Mouse (Mus musculus) kidney, postnatal 36 days (tissue): Measurements from ENCODE around the gene Fbxl14.

ENCODE experiments used
- DNase-seq, 2 experiments: peaks; one replicate each; pipeline ENCODE4 v3.0.0; 2021 to 2022; ENCODE audit warnings: mixed read lengths in 2 of 2

The Fbxl14 gene

DNA sequence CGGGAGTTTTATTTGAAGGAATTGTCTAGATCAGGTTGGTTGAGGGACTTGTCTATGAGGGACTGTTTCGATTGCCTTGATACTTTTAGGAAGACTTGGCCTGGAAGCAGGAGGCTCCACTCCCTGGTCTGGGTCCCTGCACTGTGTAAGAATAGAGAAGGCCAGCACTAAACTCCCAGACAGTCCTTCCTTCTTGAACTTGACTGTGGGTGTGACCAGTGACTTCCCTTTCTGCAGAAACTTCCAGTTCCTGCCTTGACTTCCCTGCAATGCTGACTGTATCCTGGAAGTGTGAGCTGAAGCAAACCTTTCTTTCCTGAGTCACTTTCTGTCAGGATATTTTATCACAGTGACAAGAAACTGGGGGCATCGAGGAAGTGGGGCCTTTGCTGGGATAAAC, 8.7 kb upstream of the Fbxl14 start:
- DNase-seq: no peak

DNA sequence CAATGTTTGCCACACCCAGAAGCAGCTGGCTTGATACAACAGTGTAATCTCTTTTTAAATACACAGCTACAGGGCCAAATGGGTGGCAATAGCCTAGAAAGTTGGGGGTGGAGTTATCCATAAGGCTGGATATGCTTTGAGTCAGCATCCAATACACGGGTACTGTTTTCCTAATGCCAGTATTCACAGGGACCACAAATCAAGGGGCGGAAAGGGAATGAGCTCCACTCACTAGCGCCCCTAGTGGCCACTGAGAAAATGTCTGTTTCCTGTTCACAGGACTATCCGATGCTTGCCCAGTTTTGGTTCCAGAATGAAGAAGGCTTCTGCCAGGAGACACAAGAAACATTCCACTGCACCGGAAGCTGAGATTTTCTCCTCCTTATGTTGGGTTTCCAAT, 7.3 kb upstream of the Fbxl14 start:
- DNase-seq: peak; percentile 75 to 88

DNA sequence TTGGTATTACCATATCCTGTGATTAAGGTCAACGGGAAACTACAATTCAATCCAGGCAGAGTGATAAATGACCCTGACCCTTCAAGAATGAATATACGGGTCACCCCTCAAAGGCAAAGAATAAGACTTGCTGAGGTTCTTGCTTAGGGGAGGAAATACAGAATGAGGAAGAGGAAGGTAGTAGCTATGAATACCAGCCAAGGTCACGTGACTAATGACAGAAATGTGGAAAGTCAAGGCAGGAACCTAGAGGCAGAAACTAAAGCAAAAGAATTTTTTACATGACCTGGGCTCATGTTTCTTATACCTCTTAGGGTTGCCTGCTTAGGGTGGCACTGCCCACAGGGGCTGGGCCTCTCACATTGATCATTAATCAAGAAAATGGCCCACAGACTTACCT, 6.8 kb upstream of the Fbxl14 start:
- DNase-seq: no peak

DNA sequence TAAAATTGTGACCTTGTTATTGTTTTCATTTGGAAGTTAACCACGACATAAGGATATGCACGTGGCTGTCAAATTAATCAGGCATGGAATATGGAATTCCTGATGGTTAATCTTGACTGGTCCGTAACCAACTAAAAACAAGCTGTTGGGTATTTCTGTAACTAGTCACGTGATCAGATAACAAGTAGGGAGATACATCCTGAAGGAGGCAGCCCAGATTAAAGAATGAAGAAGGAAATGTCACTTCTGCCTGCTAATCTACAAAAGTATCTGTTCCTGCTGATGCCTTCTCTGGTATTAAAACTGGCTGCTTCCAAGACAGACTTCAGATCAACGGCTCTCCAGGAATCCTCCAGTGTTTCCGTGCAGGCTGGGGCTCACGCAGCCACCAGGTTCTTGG, 6.0 kb upstream of the Fbxl14 start:
- DNase-seq: no peak

DNA sequence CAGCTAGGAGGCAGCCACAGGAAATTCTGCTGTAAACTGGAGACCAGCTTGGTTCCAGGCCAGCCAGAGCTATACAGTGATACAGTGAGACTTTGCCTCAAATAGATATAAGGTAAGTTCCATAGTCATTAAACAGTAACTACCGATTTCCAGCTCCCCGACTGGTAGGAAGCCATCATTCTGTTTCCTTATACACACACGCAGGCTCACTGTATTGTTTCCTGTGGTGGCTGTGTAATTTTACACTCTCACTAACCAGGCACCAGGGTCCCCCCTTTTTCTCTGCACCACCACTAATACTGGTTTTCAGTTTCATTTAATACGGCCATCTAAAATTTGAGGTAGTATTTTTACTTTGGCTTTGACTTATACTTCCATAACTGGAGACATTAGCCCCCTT, 5.5 kb upstream of the Fbxl14 start:
- DNase-seq: no peak

DNA sequence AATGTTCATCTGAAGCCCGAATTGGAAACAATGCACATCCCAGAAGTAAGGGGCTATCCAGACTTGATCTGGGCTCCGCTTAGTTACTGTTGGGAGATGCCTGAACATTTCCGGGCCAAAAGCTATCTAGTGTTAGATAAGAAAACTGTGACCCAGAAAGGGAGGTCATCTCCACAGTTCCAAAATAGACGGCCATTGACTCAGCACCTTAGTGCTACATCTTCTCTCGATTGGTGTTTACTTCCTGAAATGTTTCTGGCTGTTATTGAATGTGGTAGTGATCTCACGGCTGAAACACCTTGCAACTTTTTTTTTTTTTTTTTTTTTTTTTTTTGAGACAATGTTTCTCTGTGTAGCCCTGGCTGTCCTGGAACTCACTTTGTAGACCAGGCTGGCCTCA, 3.5 kb upstream of the Fbxl14 start:
- DNase-seq: no peak

DNA sequence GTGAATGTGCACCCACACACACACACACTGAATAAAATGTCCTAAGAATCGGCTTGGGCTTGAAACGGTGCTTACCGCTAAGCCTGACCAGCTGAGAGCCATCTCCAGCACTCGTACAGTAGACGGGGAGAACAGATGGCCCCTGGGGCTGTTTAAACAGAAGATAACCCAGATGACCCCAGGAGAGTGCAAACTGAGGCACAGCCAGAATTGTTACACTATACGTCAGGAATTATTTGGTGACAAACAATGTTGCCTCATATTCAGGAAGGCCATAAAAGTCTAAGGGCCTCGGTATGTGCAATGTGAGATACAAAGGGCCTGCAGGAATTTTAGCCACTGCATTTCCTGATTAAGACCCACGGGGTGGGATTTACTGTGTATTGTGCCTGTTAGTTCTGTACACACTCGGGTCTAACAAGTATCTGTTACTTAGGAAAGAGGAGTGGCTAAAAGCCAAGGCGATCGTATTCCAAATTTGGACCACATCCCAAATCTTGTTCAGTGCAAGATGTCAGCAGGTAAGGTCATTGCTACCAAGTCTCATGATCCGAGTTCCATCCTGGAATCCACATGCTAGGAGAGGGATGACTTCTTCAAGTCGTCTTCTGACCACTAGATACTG, 1.7 kb upstream of the Fbxl14 start:
- no peak for DNase-seq

DNA sequence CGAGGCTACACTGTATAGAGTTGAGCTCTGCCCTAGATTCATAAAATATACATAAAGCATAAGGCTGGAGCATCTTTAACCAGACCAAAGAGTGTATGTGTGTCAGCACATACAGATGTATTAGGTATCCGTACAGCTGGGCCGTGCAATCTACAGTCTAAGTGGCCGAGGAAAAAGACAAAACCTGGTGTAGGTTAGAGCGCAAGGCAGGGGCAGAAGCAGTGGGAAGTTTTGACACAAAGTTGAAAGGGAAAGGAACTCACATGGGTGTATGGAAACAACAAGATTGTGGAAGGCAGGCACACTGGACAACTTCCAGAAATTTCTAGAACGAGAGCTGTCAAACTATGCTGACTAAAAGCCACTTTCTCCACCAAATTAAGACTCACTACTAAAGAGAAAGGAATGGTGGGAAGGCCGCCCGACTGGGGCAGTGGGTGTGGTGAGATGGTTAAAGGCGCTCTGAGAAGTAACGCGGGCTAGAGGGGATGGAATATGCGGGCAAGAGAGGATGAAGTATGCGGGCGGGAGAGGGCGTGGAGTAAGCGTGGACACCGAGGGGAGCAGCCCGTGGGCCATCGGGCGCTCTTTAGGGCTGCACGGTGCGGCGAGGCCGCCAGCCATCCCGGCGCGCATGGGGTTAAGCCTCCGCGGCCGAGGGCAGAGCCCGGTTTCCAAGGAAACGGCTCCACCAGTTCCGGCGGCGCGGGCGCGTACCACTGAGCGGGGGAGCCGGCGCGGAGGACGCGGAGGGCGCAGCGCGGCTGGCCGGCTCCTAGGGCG, 717 bp upstream of the Fbxl14 start:
- DNase-seq: peak; percentile 85 to 92

DNA sequence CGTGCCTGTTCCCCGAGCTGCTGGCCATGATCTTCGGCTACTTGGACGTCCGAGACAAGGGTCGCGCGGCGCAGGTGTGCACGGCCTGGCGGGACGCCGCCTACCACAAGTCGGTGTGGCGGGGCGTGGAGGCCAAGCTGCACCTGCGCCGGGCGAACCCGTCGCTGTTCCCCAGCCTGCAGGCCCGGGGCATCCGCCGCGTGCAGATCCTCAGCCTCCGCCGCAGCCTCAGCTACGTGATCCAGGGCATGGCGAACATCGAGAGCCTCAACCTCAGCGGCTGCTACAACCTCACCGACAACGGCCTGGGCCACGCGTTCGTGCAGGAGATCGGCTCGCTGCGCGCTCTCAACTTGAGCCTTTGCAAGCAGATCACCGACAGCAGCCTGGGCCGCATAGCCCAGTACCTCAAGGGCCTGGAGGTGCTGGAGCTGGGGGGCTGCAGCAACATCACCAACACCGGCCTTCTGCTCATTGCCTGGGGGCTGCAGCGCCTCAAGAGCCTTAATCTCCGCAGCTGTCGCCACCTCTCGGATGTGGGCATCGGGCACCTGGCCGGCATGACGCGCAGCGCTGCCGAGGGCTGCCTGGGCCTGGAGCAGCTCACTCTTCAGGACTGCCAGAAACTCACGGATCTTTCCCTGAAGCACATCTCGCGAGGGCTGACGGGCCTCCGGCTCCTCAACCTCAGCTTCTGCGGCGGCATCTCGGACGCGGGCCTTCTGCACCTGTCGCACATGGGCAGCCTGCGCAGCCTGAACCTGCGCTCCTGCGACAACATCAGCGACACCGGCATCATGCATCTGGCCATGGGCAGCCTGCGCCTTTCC, 623 bp downstream of the Fbxl14 start:
- DNase-seq: peak; percentile 46 to 74

DNA sequence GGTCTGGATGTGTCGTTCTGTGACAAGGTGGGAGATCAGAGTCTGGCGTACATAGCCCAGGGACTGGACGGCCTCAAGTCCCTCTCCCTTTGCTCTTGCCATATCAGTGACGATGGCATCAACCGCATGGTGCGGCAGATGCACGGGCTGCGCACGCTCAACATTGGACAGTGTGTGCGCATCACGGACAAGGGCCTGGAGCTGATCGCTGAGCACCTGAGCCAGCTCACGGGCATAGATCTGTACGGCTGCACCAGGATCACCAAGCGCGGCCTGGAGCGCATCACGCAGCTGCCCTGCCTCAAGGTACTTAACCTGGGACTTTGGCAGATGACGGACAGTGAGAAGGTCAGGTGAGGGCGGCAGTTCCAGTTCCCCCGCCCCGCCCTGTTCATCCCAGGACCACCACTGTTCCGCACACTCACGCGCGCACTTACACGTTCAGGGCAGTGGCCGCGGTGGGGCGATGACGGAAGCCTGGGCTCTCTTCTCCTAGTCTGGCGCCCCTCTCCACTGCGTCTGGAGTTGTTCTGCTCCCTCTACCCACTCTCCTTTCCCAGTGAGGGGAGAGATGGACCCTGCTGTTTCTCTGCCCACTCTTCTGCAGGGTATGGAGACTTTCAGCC, 1.4 kb downstream of the Fbxl14 start:
- peak in 1 of 2 experiments; percentile 45 for DNase-seq

DNA sequence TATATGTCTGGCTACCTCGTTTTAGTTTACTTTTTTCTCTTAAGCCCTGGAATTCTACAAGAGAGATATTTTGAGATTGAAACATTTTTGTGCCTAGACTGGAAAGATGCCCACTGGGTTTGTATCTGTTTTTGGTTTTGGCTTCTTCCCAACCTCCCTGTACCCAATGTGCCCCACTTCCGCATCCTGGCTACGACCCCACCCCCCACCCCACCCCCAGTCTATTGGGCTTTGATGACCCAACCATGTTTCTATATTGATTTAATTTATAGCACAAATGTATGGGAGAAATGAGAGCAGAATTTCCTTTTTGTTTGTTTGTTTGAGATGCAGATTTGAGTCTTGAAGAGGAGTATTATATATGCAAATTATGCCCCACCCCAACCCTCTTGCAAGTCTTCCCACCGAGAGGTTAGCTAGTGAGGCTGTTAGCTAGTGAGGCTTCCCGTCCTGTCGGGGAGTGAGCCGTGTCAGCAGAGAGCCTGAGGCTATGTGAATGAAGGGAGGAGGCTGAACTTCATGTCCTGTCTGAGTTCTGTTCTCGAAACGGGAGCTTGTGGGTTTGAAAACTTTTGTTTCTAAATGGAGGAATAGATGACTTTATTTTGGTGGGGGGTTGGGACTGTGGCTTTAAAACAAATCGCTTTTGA, 2.4 kb downstream of the Fbxl14 start:
- peak in 1 of 2 experiments; percentile 38 for DNase-seq

DNA sequence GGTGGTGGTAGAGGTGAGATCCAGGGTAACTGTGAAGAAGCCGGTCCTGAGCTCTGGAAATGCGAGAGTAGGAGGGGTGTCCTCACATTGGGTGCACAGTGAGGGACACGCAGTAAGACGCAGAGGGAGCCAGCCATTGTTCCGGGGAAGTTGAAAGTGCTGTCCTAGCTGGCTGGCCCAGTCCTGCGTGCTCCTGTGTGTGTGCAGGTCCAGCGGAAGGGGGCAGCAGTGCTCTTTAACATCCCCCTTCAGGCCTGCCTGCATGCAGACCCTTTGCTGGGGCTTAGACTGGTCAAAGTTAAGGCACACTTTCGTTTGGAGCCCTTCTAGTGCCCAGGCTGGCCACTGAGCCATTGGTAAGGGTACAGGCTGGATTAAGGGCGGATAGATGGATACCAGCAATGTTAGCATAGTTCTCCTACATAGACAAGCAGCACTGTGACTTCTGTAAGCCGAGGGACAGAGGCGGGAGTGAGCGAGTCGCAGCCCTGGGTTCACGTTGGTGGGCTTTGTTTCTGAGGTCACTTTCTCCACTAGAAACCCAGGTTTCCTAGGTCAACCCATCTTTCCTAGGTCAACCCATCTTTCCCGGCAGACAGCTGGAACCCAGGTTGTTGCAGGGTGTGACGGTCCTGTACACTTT, 3.6 kb downstream of the Fbxl14 start:
- DNase-seq: peak in 1 of 2 experiments; percentile 68

DNA sequence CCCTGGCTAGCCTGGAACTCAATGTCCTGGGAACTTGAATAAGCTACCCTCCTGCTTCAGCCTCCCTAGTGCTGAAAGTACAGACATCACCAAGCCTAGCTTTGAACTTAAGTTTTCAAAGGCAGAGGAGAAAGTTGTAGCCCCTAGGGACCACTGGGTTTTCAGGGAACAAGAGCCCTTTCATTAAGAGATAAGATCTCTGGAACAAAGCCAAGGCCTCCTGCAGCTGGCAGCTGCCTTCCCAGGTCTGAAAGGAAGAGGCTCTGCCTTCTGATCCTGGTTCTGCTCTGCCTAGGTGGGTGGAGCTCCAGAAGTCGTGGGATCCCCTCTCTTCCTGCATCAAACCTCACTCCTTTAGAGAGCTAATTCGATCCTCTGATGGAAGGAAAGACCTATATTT, 6.0 kb downstream of the Fbxl14 start:
- no peak for DNase-seq

DNA sequence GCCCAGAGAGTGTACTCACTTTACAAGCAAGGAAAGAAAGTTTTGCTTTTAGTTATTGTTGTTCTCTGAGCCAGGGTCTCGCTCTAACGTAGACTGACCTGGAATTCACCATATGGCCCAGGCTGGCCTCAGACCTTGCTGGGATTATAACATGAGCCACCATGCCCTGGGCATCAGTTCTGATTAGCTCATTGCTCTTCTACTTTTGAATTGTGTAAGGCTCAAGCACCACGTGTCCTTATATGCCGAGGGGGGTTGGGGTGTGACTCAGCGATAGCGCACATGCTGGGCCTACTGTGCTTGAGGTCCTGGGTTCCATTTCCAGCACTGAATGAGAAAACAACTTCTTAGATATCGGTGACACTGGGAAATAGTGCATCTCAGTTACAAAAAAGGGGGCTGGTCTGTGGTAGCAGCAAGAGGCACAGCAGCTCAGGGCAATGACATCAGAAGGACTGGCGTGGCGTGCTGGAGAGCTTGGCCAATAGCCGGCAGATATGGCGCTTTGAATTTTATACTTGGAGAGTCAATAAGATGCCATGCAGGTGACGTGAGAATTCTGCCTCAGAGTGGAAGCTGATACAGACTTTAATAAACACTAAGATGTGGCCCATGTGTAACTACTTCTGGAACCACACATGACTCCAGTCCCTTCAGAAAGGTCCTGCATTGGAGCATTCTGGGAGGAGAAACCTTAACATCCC, 7.1 kb downstream of the Fbxl14 start:
- DNase-seq: no peak

DNA sequence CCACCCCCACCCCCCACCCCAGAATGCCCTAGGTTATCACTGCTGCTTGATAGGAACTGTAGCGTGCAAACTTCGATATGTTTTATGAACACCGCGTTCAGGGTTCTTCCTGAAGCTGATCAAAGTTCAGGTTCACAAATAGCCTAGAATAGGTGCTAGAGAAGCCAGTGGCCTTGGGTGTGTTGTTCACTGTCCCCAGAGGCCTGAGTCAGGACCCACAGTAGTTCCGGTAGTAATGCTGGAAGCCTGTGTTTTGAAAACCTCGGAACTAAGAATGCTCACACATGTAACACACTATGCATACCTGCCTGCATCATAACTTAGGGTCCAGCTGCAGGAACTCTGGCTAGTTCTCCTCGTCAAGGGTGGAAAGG, 7.6 kb downstream of the Fbxl14 start:
- DNase-seq: no peak

DNA sequence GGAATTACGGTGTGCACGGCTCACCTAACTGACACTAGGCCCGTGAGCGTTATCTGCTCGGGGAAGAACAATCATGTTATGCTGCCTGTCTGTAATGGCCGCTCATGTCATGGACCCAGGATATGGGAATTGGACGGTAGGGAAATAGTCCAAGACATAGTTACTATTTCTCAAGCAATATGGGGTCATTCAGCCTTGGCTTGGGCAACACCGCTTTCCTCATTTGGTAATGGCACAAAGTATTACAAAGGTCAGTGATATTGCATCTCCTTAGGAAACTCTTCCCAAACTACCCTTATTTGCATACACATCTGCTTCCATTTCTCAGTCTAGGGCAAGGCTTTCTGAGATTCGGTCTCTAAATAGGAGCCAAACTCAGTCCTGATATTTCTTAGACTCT, 8.2 kb downstream of the Fbxl14 start:
- DNase-seq: no peak

DNA sequence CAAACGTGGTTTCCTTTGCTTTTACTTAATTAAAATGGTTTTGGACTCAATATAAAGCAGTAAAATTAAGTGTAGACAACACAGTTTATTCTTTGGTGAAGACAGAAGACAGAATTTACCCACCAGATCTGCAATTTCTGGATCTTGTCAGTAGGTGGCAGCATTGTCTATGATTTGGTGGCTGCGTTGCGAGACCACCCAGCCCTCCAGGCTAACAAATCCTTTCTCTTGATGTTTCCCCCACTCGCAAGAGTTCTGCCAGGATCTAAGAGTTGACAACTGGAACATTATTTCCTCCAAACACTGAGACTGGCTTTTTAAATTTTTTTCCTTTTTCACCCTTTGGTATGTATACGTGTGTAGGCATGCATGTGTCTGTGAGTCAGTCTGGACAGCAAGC, 10.3 kb downstream of the Fbxl14 start:
- peak in 1 of 2 experiments; percentile 55 for DNase-seq

DNA sequence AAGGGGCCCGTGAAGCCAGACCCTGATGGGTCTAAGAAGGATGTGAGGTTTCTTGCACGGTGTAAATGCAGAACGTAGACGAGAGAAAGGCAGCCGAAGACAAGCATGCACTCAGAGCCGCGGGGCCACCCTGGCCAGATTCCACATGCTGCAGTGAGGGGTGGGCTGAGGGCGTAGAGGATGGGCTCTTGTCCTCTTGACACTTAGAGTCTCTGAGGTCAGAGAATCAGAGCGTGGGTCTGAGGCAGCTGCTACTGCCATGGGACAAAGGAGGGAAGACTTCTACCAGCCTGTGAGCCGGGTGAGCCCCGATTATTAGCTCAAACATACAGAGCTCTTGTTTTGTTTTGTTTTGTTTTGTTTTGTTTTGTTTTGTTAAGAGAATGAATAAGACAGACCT, 11.1 kb downstream of the Fbxl14 start:
- DNase-seq: no peak

DNA sequence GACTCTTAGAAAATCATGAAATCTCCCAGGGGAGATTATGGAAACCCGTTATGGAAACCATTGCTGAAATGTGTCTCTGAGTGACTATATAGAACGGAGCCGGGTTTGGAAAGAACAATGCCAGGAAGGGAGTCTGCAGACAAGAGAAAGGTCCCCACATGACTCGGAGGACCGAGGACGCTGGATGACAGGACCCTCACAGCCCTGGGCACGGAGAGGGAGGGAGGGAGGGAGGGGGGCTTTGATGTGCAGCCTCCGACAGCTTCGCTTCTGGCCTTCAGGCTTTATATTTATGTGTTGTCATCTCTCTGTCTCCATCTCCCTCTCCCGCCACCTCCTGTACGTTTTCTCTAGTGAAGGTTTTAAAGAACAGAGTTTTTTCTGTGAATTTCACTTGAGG, 11.5 kb downstream of the Fbxl14 start:
- no peak for DNase-seq

DNA sequence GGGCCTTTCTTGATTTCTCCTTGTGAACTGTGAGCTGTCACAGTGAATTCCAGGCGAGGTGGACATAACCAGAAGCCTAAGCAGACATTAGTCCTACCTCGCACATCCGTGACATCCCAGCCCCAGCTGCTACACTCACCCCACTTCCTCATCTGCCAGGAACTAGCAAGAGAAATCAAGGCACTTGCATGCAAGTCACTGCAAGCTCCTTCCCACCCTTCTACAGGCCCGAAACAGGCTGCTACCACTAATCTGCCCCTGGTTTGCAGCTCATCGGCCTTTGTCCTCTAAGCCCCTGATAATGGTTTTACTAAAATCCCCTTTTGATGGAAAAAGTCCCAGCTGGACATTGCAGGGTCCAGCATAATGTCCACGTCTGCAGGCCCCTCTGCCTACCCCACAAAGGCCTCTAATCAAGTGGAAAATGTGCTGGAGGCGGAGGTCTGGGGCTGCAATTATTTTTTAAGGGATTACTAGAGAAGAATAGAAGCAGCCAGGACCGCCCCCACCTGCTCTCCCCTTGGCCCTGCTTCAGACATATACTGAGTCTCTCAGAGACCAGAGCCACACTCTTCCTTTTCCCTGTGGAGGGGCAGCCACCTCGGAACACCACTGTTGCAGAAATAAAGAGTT, 12.6 kb downstream of the Fbxl14 start:
- DNase-seq: no peak

DNA sequence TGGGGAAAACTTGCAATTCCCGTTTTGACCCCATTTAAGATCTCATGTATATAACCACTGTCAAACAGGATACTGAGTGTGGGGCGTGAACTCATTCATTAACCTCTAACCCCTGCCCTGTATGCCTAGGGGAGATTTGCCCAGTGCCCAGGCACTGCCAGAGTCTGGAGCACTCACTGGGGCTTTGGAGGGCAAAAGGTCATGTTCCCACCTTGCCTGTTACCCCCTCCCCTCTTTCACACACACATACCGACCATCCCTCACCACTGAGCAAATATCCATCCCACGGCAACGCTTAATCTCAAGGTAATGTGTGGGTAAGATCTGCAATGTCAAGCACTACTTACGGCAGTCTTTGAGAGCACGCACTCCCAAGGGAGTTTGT, 13.2 kb downstream of the Fbxl14 start:
- DNase-seq: no peak
